Mouse (Mus musculus) forebrain, embryonic 11.5 days (tissue): ENCODE measurements at regions not wholly inside any gene's neighbourhood (a gene's known extent, or its start where the extent isn't known, plus 50 kb on each side); places are given as distances from the start of the nearest gene placed in this dataset.

ENCODE experiments used
- ATAC-seq: fragments of 200-750 bp; cut with Nextera tagmentation; replicated peaks from 2 replicates; pipeline ENCODE4 v1.8.0; 2017; ENCODE audit warnings: moderate TSS enrichment; ENCODE audit not compliant: low FRiP score
- DNase-seq: peaks from one replicate; pipeline ENCODE4 v3.0.0-alpha.2; 2017; ENCODE audit warnings: low spot score
- H3K27ac ChIP-seq: fragments of 300-500 bp; sonication (generic); 2 replicates; pipeline ENCODE4 v1.5.1; 2014; ENCODE audit warnings: low read depth, low read length
- H3K27me3 ChIP-seq: fragments of 300-500 bp; sonication (generic); 2 replicates; pipeline ENCODE4 v1.6.1; 2014; ENCODE audit warnings: mild to moderate bottlenecking, low read length, mixed read lengths; ENCODE audit not compliant: control insufficient read depth, insufficient read depth
- H3K36me3 ChIP-seq: fragments of 300-500 bp; sonication (generic); 2 replicates; pipeline ENCODE4 v1.6.1; 2014; ENCODE audit warnings: mild to moderate bottlenecking, low read length, moderate library complexity, mixed read lengths; ENCODE audit not compliant: control insufficient read depth, insufficient read depth
- H3K4me1 ChIP-seq: fragments of 300-500 bp; sonication (generic); replicated peaks from 2 replicates; pipeline ENCODE4 v1.6.1; 2014; ENCODE audit warnings: low read length, mixed read lengths; ENCODE audit not compliant: control insufficient read depth, insufficient read depth
- H3K4me2 ChIP-seq: fragments of 300-500 bp; sonication (generic); 2 replicates; pipeline ENCODE4 v1.6.1; 2014; ENCODE audit warnings: low read depth, mild to moderate bottlenecking, low read length, moderate library complexity, mixed read lengths; ENCODE audit not compliant: severe bottlenecking
- H3K4me3 ChIP-seq: fragments of 300-500 bp; sonication (generic); 2 replicates; pipeline ENCODE4 v1.5.1; 2014; ENCODE audit warnings: low read depth, low read length
- H3K9ac ChIP-seq: fragments of 300-500 bp; sonication (generic); 2 replicates; pipeline ENCODE4 v1.6.1; 2014; ENCODE audit warnings: low read length
- H3K9me3 ChIP-seq: fragments of 300-500 bp; sonication (generic); 2 replicates; pipeline ENCODE4 v1.6.1; 2016; ENCODE audit warnings: low read length, mixed read lengths; ENCODE audit not compliant: control insufficient read depth
- WGBS: fragments of 180-500 bp; shearing (Covaris S2); extraction: QIAGEN DNeasy Blood & Tissue Kit; methylation state at CpG from one replicate; pipeline ENCODE4 v1.1.7; 2014; 5-methylcytosine and 5-hydroxymethylcytosine counted together

DNA sequence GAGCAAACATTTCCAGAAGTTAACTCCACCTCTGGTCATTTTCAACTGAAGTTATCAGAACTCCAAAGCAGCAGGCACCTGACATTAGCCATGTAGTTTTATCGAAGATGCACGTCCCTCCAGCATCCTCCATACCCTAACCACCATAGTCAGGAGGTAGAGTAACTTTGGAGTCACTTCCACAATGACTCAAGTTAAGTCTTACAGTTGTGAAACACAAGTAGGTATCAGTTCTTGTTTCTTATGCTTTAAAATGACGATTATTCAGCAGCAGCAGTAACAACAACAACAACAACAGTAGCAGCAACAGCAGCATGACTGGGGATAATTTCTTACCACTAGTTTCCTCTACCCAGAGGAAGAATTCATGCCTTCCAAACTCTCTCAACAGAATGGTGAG is 51.3 kb upstream of the Tank start:
- H3K27ac ChIP-seq: no peak overlapping the region
- H3K27me3 ChIP-seq: no peaks in the 10 kb centered on the region
- H3K9ac ChIP-seq: no peak overlapping the region
- H3K4me1 ChIP-seq: no peaks in the 10 kb centered on the region
- 92% methylated on average over 3 of the region's 3 CpGs for WGBS
- no peaks in the 10 kb centered on the region for H3K36me3 ChIP-seq
- no peak for ATAC-seq
- no peak for DNase-seq
- no peak overlapping the region for H3K4me2 ChIP-seq
- no peak overlapping the region for H3K4me3 ChIP-seq
- no peaks in the 10 kb centered on the region for H3K9me3 ChIP-seq

DNA sequence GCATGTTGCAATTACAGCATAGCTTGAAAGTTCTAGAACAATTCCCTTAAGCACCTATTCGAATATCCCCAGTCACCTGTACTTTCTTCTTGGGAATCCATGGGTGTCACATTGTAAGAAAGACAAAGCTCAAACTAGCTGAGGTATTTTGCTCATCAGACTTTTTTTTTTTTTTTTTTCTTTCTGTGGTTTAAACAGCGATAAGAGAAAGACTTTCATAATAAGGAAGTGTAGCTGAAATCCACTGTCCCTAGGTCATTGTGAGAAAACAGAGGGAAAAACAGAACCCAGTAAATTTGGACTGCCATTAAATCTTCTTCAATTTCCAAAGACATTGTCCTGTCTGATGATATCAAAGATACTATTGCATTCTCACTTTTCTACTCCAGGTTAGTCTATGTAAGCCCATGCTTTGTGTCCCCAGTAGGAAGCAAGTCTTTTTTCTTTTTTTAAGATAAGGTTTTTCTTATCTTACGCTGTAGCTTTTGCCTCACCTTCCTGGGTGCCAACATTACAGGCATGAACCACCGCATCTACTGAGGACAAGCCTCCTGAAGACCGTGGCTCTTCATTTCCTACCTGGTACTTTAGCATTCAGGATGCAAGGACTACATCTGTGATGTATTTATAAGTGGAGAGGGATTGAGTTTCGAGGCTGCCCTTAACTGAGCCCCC is 54.2 kb upstream of the Tank start:
- Histone ChIP-seq H3K4me2 (no peak overlapping the region), H3K27me3 (no peaks in the 10 kb centered on the region), H3K4me3 (no peak overlapping the region), H3K4me1 (no peaks in the 10 kb centered on the region), H3K9me3 (no peaks in the 10 kb centered on the region), H3K36me3 (no peaks in the 10 kb centered on the region), H3K27ac (no peak overlapping the region), H3K9ac (no peak overlapping the region)
- no peak for ATAC-seq
- 89% methylated on average over 6 of the region's 6 CpGs for WGBS
- DNase-seq: no peak

- no peaks in the 10 kb centered on the region for H3K27me3 ChIP-seq
- no peaks in the 10 kb centered on the region for H3K36me3 ChIP-seq
- DNase-seq (no peak), ATAC-seq (no peak)
- H3K9ac ChIP-seq: no peak overlapping the region
- no peak overlapping the region for H3K4me3 ChIP-seq
- H3K4me2 ChIP-seq: no peak overlapping the region
- H3K27ac ChIP-seq: no peak overlapping the region
- H3K4me1 ChIP-seq: no peaks in the 10 kb centered on the region
- H3K9me3 ChIP-seq: no peaks in the 10 kb centered on the region
- WGBS: 92% methylated on average over 6 of the region's 6 CpGs
Measured at GRCm38 (mm10) chr2:61514445-61515123, 63.8 kb upstream of the Tank start.

DNA sequence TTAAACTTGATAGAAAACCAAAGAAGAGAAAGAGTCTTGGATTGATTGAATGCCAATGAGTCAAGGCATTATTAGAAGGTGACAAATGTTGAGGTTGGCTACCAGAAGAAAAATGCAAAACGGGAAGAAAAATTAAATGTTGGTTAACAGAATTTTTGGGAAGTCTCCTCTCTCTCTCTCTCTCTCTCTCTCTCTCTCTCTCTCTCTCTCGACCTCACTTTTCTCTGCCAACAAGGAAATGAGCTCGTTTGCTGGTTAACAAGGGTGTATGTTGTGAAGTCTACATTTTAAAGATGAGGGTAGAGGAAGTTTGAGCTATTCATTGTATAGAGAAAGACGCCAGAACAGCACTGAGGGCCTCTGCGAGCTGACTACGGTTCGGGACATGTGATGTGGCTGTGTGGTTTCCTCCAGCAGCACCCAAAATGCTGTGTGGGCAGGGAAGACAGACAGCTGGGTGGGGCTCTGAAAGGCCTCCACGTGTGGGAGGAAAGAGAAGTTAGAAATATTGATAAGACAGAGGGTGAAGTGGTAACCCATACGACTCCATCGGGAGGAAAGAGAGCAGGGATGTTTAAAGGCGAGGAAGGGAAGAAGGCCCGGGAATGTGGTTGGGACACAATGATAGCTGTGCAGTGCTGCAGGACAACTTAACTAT is 64.5 kb upstream of the Tank start:
- no peaks in the 10 kb centered on the region for H3K36me3 ChIP-seq
- no peak overlapping the region for H3K9ac ChIP-seq
- H3K9me3 ChIP-seq: no peaks in the 10 kb centered on the region
- 80% methylated on average over 12 of the region's 12 CpGs for WGBS
- H3K27ac ChIP-seq: no peak overlapping the region
- DNase-seq: no peak
- H3K4me2 ChIP-seq: no peak overlapping the region
- no peaks in the 10 kb centered on the region for H3K27me3 ChIP-seq
- H3K4me1 ChIP-seq: no peaks in the 10 kb centered on the region
- ATAC-seq: no peak
- H3K4me3 ChIP-seq: no peak overlapping the region

DNA sequence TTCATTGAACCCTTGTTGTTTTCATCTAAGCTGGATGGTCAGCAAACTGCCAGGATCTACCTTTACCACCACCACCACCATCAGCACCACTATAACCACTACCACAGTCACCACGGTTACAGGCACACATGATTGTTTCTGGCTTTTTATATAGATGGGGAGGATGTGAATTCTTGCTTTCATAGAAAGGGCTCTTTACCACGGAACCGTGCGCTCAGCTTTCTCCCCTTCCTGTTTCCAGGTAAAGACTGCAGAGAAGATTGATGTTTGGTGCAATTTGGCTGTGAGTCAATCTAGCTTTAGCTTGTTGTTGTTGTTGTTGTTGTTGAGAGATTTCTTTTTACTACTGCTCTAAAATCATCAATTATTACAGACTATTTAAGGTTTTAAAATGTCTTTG is 74.8 kb upstream of the Tank start:
- Histone ChIP-seq H3K27ac (no peak overlapping the region), H3K4me2 (no peak overlapping the region), H3K4me1 (no peaks in the 10 kb centered on the region), H3K27me3 (no peaks in the 10 kb centered on the region), H3K4me3 (no peak overlapping the region), H3K9me3 (no peaks in the 10 kb centered on the region), H3K36me3 (no peaks in the 10 kb centered on the region), H3K9ac (no peak overlapping the region)
- 93% methylated on average over 4 of the region's 4 CpGs for WGBS
- ATAC-seq: no peak
- no peak for DNase-seq

GRCm38 (mm10) chr2:61501922-61502321 is 76.5 kb upstream of the Tank start:
- ATAC-seq (no peak), DNase-seq (no peak)
- H3K4me3 ChIP-seq: no peak overlapping the region
- no peak overlapping the region for H3K4me2 ChIP-seq
- H3K9ac ChIP-seq: no peak overlapping the region
- H3K27me3 ChIP-seq: no peaks in the 10 kb centered on the region
- H3K27ac ChIP-seq: no peak overlapping the region
- 95% methylated on average over 5 of the region's 5 CpGs for WGBS
- no peaks in the 10 kb centered on the region for H3K36me3 ChIP-seq
- no peaks in the 10 kb centered on the region for H3K4me1 ChIP-seq
- no peaks in the 10 kb centered on the region for H3K9me3 ChIP-seq

- DNase-seq (no peak), ATAC-seq (no peak)
- no peaks in the 10 kb centered on the region for H3K9me3 ChIP-seq
- no peak overlapping the region for H3K4me3 ChIP-seq
- no peaks in the 10 kb centered on the region for H3K4me1 ChIP-seq
- WGBS: 89% methylated on average over 1 of the region's 1 CpGs
- no peak overlapping the region for H3K9ac ChIP-seq
- no peaks in the 10 kb centered on the region for H3K36me3 ChIP-seq
- no peak overlapping the region for H3K4me2 ChIP-seq
- H3K27ac ChIP-seq: no peak overlapping the region
- H3K27me3 ChIP-seq: no peaks in the 10 kb centered on the region
Measured at GRCm38 (mm10) chr2:61499266-61499665, 79.1 kb upstream of the Tank start.

DNA sequence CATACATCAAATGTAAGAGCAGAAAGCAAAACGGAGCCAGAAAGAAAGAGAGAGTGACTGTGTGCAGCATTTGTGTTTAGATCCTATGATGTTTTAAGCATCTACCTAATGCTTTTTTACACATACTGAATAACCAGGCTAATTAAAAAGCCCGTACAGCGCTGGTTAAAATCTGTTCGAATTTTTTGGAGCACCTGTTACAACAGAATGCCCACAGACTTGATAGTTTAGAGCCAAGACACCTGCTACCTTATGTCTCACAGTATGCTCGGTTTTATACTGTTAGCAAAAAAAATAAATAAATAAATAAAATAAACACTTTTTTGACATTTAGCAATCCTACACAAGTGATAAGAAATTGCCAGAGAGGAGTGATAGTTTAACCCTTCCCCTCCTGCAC is 80.5 kb upstream of the Tank start:
- Histone ChIP-seq H3K4me2 (no peak overlapping the region), H3K9ac (no peak overlapping the region), H3K36me3 (no peaks in the 10 kb centered on the region), H3K4me1 (no peaks in the 10 kb centered on the region), H3K27me3 (no peaks in the 10 kb centered on the region), H3K27ac (no peak overlapping the region), H3K4me3 (no peak overlapping the region), H3K9me3 (no peaks in the 10 kb centered on the region)
- WGBS: 77% methylated on average over 5 of the region's 5 CpGs
- DNase-seq: no peak
- ATAC-seq: no peak
